Mouse (Mus musculus) spleen, adult 2 months (tissue): ENCODE data around the gene Fignl2. TPM values are rescaled to one million over a fixed set of nuclear protein-coding genes. Genes with fewer than 3 reads are reported as not detected.
"Not testable (repeated sequence)": the region's sequence is repeated elsewhere in the genome, so short reads cannot be mapped to it uniquely, and the experiment has no call there.

ENCODE experiments used
- DNase-seq, 2 experiments: peaks; one replicate each; pipeline versions ENCODE4 v3.0.0 to v3.0.0-alpha.2; 2012 to 2021; ENCODE audit warnings: low spot score in 2 of 2, low read depth in 1 of 2
- H3K27ac ChIP-seq: fragments of 200-500 bp; 2 replicates; pipeline ENCODE4 v1.5.1; 2012; ENCODE audit warnings: low read length, inconsistent platforms; ENCODE audit not compliant: insufficient read depth
- H3K27me3 ChIP-seq: fragments of 200-500 bp; 2 replicates; pipeline ENCODE4 v1.6.1; 2012; ENCODE audit warnings: mild to moderate bottlenecking, moderate library complexity, low read length, inconsistent platforms; ENCODE audit not compliant: control insufficient read depth, insufficient read depth
- H3K36me3 ChIP-seq: fragments of 200-500 bp; 2 replicates; pipeline ENCODE4 v1.6.1; 2012; ENCODE audit warnings: mild to moderate bottlenecking, low read length, inconsistent platforms; ENCODE audit not compliant: control insufficient read depth, insufficient read depth
- H3K4me1 ChIP-seq: fragments of 200-500 bp; 2 replicates; pipeline ENCODE4 v1.6.1; 2011; ENCODE audit warnings: inconsistent platforms; ENCODE audit not compliant: control insufficient read depth, insufficient read depth, insufficient read length
- H3K4me3 ChIP-seq: fragments of 200-500 bp; 2 replicates; pipeline ENCODE4 v1.5.1; 2011; ENCODE audit warnings: mild to moderate bottlenecking, inconsistent platforms; ENCODE audit not compliant: insufficient read depth, insufficient read length; ENCODE audit errors: extremely low read depth
- CTCF ChIP-seq: fragments of 200-500 bp; IDR thresholded peaks from 2 replicates; pipeline ENCODE4 v1.5.1; 2011; ENCODE audit warnings: mild to moderate bottlenecking, inconsistent platforms; ENCODE audit not compliant: insufficient read depth, insufficient read length, insufficient replicate concordance; ENCODE audit errors: extremely low read depth
- POLR2A ChIP-seq: fragments of 200-500 bp; IDR thresholded peaks from 2 replicates; pipeline ENCODE4 v1.6.1; 2011; ENCODE audit warnings: low read depth, low read length, inconsistent platforms
- WGBS: fragments of 180-500 bp; shearing (Covaris S2); methylation state at CpG from one replicate; pipeline ENCODE4 v1.1.7; 2018; 5-methylcytosine and 5-hydroxymethylcytosine counted together
- polyA plus RNA-seq: library from polyadenylated mRNA; depleted of rRNA; stranded (reverse); fragments of >200 nt; gene quantifications from 2 replicates; pipeline ENCODE4 v1.2.3, GENCODE M21; 2012

Fignl2 gene
- polyA plus RNA-seq, 1 experiment: 2.2 TPM

DNA sequence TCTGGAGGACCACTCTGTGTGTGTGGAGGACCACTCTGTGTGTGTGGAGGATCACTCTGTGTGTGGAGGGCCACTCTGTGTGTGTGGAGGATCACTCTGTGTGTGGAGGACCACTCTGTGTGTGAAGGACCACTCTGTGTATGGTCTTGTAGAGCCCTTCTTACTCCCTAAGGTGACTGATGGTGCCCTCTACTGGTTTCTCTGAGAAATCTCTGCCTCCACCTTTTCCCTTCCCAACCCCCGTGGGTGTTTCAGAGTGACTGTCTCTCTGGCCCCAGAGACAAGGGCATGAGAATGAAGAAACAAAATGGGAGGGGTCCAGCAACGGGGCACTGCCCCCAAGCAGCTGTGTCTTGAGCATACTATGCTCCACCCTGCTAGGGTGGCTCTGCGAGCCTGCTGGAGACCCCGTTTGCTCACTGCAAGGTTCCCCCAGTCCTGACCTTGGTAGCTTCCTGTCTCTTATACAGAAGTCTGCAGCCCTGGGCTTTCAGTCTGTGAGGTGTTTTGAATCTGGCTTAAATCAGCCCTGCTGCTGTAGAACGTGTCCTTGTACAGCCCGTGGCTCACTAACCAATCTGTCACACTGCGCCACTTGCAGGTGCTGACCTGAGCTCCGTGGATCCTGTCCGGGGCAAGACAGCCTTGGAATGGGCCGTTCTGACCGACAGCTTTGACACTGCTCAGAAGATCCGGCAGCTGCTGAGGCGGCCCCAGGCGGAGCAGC lies 40.2 kb upstream of the Fignl2 start:
- H3K4me1 ChIP-seq: no peaks in the 10 kb centered on the region
- H3K27ac ChIP-seq: no peak overlapping the region; the same call in 1 of the 2 replicates
- no peaks in the 10 kb centered on the region for H3K27me3 ChIP-seq
- TF ChIP-seq CTCF (no peak; the same call in 1 of the 2 replicates), POLR2A (no peak)
- no peaks in the 10 kb centered on the region for H3K36me3 ChIP-seq
- no peak overlapping the region for H3K4me3 ChIP-seq
- 71% methylated on average over 14 of the region's 14 CpGs for WGBS
- no peak for DNase-seq

- Histone ChIP-seq H3K27me3 (no peaks in the 10 kb centered on the region), H3K36me3 (no peaks in the 10 kb centered on the region), H3K4me1 (no peaks in the 10 kb centered on the region; the same call in 1 of the 2 replicates), H3K27ac (no peak within 1 kb of the TSS), H3K4me3 (no peak within 1 kb of the TSS)
- DNase-seq: no peak
- 83% methylated on average over 5 of the region's 5 CpGs for WGBS
- TF ChIP-seq POLR2A (no peak), CTCF (no peak)
Observed at GRCm38 (mm10) chr15:101115511-101116110, 37.2 kb upstream of the Fignl2 start, which contains the start of gene Ankrd33. Gene Ankrd33 (plus strand): TSS chr15:101115755.

- H3K4me1 ChIP-seq, H3K4me3 ChIP-seq, H3K27ac ChIP-seq, H3K36me3 ChIP-seq, DNase-seq, H3K27me3 ChIP-seq: not testable (repeated sequence)
- WGBS: 73% methylated on average over 2 of the region's 2 CpGs
Observed at GRCm38 (mm10) chr15:101113778-101114177, 35.4 kb upstream of the Fignl2 start.

DNA sequence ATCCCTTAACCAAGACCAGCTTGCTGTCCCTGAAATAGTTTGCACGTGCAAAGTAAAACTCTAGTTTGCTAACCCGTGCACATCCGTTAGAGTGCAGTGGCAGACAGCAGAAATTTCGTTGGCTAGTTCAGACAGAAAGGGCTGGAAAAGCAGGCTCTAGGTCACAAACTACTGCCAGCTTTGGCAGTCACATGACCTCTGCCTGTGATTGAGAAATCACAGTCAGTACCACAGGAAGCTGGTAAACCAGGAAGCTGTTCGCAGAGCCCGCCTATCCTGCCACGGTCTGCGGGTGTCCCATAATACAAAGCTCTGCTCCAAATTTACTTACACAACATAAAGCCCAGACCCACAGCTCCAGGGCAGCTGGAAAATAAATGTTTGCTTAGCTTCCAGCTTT lies 34.8 kb upstream of the Fignl2 start:
- Histone ChIP-seq H3K27me3 (no peaks in the 10 kb centered on the region), H3K4me3 (no peak overlapping the region), H3K36me3 (no peaks in the 10 kb centered on the region), H3K27ac (peak overlapping the region; percentile 50), H3K4me1 (no peaks in the 10 kb centered on the region; the same call in 1 of the 2 replicates)
- no peak for TF ChIP-seq CTCF
- no peak for TF ChIP-seq POLR2A
- DNase-seq: peak in 1 of 2 experiments; percentile 42
- 8% methylated on average over 8 of the region's 8 CpGs for WGBS

DNA sequence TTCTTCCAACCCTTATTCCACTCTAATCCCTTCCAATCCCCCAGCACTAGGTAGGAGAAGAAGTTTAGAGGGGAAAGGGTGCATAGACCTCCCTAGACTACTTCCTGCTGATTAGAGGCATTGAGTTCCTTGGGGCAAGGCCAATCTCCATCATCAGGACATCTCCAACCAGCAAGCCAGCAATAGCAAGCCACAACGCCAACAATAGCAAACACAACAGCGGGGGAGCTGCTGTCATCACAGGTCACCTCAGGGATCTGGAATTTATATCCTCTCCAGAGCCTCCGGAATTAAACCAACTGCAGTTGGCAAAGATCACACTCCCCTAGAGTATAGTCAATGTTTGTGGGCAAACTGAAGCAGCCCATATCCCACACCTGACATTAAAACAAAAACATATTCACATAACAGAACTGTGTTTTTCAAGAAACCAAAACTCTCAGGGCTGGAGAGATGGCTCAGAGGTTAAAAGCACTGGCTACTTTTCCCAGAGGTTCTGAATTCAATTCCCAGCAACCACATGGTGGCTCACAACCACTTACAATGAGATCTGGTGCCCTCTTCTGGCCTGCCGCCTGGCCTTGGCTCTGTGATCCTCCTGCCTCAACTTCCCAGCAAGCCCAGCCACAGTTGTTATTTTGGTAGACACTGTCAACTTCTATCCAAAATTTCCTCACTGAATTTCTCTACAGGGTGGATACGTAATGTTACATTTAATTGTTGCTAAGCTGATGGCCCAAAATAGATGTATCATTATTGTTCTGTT lies 29.7 kb upstream of the Fignl2 start:
- Histone ChIP-seq H3K4me3 (no peak overlapping the region), H3K36me3 (no peaks in the 10 kb centered on the region), H3K27ac (no peak overlapping the region), H3K4me1 (no peaks in the 10 kb centered on the region; the same call in 1 of the 2 replicates), H3K27me3 (no peaks in the 10 kb centered on the region)
- 86% methylated on average over 5 of the region's 5 CpGs for WGBS
- DNase-seq: no peak
- TF ChIP-seq CTCF (no peak), POLR2A (no peak)

DNA sequence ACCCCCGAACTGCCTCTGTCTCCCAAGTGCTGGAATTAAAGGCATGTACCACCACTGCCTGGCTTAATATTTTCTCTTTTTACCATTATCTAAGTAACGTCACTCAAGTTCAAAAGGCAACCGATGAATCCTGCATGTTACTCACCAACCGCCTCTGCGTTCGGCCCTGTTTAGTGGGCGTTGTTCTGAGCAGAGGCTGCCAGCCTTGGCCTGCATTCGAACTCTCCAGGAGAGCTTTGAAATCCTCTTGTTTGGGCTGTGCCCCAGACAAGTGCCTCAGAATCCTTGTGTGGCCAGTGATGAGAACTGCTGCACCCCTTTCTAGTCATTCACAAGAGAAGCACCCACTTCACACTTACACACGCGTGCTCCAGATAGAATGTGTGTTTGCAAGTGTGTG lies 27.6 kb upstream of the Fignl2 start:
- 83% methylated on average over 10 of the region's 10 CpGs for WGBS
- Histone ChIP-seq H3K4me3 (no peak overlapping the region), H3K36me3 (no peaks in the 10 kb centered on the region), H3K27ac (no peak overlapping the region), H3K27me3 (no peaks in the 10 kb centered on the region), H3K4me1 (no peaks in the 10 kb centered on the region)
- no peak for TF ChIP-seq CTCF
- no peak for DNase-seq
